Mouse (Mus musculus): ENCODE measurements at regions not wholly inside any gene's neighbourhood (a gene's known extent, or its start where the extent isn't known, plus 50 kb on each side); places are given as distances from the start of the nearest gene placed in this dataset.

DNA sequence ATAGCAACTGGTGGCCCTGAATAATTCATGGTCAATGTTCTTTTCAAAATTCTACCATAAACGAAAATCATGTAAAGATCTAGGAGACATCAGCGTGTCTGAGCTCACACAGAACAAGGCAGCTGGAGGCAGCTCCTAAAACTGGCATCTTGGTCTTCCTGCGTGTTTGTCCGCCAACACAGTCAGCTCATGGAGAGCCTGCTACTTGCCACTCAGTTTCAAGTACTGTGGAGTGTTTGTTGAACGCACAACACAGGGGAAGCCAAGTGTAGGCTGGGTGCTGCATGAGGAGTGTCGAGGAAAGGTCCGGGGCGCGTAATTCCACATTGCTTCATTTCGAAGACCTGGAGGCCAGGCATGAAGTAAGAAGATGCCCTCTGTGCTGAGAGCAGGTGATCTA lies 139.0 kb upstream of the Frmd6 start:
- TF ChIP-seq CTCF (IDR thresholded peaks at IDR 0.05), result no peak
- no peak for TF ChIP-seq EP300 (IDR thresholded peaks at IDR 0.05)
